Mouse (Mus musculus): ENCODE measurements around the gene Rab26.

Gene Rab26

GRCm38 (mm10) chr17:24477985-24478600 lies 55.9 kb downstream of the Rab26 start:
- peak; percentile 36 for DNase-seq (ENCODE audit: low spot score)

Data from adipocyte (in vitro differentiated cells).